Mouse (Mus musculus) B cell, adult 2 months (primary cell): ENCODE data around the gene Hdc.

Experiments
- DNase-seq, 2 experiments: peaks; one replicate each; pipeline ENCODE4 v3.0.0; 2022

The Hdc gene

DNA sequence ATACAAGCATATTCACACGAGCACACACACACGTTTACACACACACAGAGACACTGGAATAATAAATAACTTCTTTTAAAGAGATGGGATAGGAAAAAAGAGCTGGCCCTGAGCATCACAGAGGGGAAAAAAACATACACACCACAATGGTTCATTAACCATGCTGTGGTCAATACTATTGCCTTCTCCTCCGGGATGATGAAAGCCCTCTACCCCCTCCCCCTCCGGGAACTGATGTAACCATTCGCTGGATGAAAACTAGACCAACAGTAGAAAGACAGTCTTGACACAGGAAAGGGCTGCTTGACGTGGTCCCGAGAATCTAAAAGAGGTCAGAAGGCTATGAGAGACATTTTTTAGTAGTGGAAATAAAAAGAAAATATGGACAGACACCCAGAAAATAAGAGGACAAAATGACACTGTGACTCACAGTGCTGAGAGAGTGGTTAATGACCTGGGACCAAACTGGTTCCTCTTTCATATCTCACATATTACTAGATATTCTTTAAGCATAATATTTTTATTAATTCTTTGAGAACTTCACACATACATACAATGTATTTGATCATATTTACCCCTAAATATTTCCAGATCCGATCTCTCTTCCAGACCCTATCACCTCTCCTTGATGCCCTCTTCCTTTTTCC lies 67.7 kb downstream of the Hdc start:
- DNase-seq, result no peak

DNA sequence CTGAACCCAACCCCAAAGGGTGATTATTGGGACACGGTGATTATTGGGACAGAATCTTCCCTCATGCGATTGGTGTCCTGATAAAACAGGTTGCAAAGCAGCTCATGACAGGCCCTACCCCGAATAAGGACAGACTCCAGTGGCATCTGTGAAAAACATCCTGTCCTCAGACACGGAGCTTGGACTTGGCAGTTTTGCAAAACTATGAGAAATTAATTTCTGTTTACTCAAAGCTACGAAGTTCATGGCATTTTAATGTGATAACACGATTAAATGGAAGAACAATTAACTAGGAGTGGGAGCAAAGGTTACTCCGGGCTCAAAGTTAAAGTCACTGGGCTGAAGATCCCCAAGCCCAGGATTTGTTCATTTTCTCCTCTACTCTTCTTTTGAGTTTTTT lies 69.4 kb downstream of the Hdc start:
- DNase-seq, result no peak

DNA sequence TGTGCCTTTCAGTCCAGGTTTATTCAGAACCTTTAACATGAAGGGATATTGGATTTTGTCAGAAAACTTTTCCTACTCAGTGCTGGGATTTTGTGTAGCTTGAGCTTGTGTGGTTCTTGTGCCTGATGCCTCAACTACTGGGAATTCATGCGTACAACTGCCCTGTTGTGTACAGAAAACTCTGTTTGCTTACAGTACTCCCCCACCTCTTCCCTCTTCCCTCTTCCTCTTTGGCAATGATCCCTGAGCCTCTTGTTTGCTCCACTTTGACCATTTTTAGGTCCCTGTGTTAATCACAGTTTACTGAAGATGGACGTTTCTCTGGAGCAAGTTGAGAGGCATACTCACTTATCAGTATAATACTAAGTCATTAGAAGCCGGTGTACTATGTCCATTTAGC lies 72.7 kb downstream of the Hdc start:
- no peak for DNase-seq

DNA sequence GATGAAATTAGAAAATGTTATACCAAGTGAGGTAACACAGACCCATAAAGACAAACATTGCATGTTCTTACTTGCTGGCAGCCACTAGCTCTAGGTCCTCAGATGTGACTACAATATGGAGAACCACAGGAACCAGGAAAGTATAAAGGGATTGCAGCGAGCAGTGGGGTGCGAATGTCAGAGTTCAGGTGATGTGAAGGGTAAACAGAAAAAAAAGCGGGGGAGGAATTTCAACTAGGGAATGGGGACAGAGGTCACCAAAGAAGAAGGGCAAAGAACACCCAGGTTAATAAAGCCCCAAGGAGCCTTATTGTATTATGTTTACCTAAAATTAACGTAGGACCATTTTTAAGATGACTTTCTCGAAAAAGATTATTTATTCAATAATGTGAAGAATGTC lies 73.8 kb downstream of the Hdc start:
- DNase-seq, result no peak
